Mouse (Mus musculus) liver, embryonic 16.5 days (tissue): ENCODE measurements at regions not wholly inside any gene's neighbourhood (a gene's known extent, or its start where the extent isn't known, plus 50 kb on each side); places are given as distances from the start of the nearest gene placed in this dataset.
A peak's percentile ranks its signal among the peaks of the same experiment; 100 is the strongest.

Experiments
- ATAC-seq: fragments of 200-750 bp; cut with Nextera tagmentation; 2 replicates; pipeline ENCODE4 v1.8.0; 2017; ENCODE audit warnings: low read depth, mild to moderate bottlenecking, moderate number of reproducible peaks, moderate library complexity
- H3K27ac ChIP-seq: fragments of 300-500 bp; sonication (generic); 2 replicates; pipeline ENCODE4 v1.5.1; 2014; ENCODE audit warnings: mild to moderate bottlenecking, low read length
- H3K27me3 ChIP-seq: fragments of 300-500 bp; sonication (generic); 2 replicates; pipeline ENCODE4 v1.6.1; 2014; ENCODE audit warnings: low read depth, low read length, mixed read lengths; ENCODE audit not compliant: control insufficient read depth, insufficient read depth
- H3K36me3 ChIP-seq: fragments of 300-500 bp; sonication (generic); 2 replicates; pipeline ENCODE4 v1.6.1; 2014; ENCODE audit warnings: mild to moderate bottlenecking; ENCODE audit not compliant: control insufficient read depth, insufficient read depth
- H3K4me1 ChIP-seq: fragments of 300-500 bp; sonication (generic); 2 replicates; pipeline ENCODE4 v1.6.1; 2014; ENCODE audit warnings: low read depth, low read length, mixed read lengths; ENCODE audit not compliant: control insufficient read depth
- H3K4me2 ChIP-seq: fragments of 300-500 bp; sonication (generic); 2 replicates; pipeline ENCODE4 v1.6.1; 2014; ENCODE audit warnings: low read depth, low read length, mixed read lengths
- H3K4me3 ChIP-seq: fragments of 300-500 bp; sonication (generic); 2 replicates; pipeline ENCODE4 v1.5.1; 2014; ENCODE audit warnings: low read depth, mild to moderate bottlenecking, low read length
- H3K9ac ChIP-seq: fragments of 300-500 bp; sonication (generic); 2 replicates; pipeline ENCODE4 v1.6.1; 2014; ENCODE audit warnings: low read depth, low read length
- H3K9me3 ChIP-seq: fragments of 300-500 bp; sonication (generic); replicated peaks from 2 replicates; pipeline ENCODE4 v1.6.1; 2016; ENCODE audit warnings: low read length; ENCODE audit not compliant: control insufficient read depth
- WGBS: fragments of 180-500 bp; shearing (Covaris S2); extraction: QIAGEN DNeasy Blood & Tissue Kit; methylation state at CpG from one replicate; pipeline ENCODE4 v1.1.7; 2014; ENCODE audit not compliant: insufficient replicate concordance; 5-methylcytosine and 5-hydroxymethylcytosine counted together

GRCm38 (mm10) chr11:113049593-113049992, 267.6 kb downstream of the Sox9 start:
- Histone ChIP-seq H3K9me3 (no peaks in the 10 kb centered on the region), H3K4me3 (no peak overlapping the region), H3K27ac (no peak overlapping the region), H3K4me1 (no peaks in the 10 kb centered on the region), H3K4me2 (no peak overlapping the region), H3K36me3 (no peaks in the 10 kb centered on the region), H3K9ac (no peak overlapping the region), H3K27me3 (no peaks in the 10 kb centered on the region)
- WGBS = 57% methylated on average over 8 of the region's 8 CpGs
- ATAC-seq = no peak

GRCm38 (mm10) chr11:113052536-113052935, 270.5 kb downstream of the Sox9 start:
- no peak overlapping the region for H3K4me2 ChIP-seq
- no peak for ATAC-seq
- 57% methylated on average over 11 of the region's 11 CpGs for WGBS
- H3K36me3 ChIP-seq = no peaks in the 10 kb centered on the region
- H3K9me3 ChIP-seq = no peaks in the 10 kb centered on the region
- H3K9ac ChIP-seq = no peak overlapping the region
- no peaks in the 10 kb centered on the region for H3K27me3 ChIP-seq
- peaks cover 4% of the 10 kb centered on the region; the same call in 1 of the 2 replicates for H3K4me1 ChIP-seq
- no peak overlapping the region for H3K4me3 ChIP-seq
- no peak overlapping the region for H3K27ac ChIP-seq

GRCm38 (mm10) chr11:113056042-113056632, 274.1 kb downstream of the Sox9 start:
- ATAC-seq = peak; percentile 60
- H3K4me2 ChIP-seq = no peak overlapping the region

GRCm38 (mm10) chr11:113056824-113057223, 274.8 kb downstream of the Sox9 start:
- H3K9ac ChIP-seq = no peak overlapping the region
- no peaks in the 10 kb centered on the region for H3K27me3 ChIP-seq
- ATAC-seq = no peak
- no peaks in the 10 kb centered on the region for H3K36me3 ChIP-seq
- peaks cover 4% of the 10 kb centered on the region for H3K4me1 ChIP-seq
- no peak overlapping the region for H3K4me2 ChIP-seq
- H3K27ac ChIP-seq = no peak overlapping the region
- WGBS = 28% methylated on average over 5 of the region's 5 CpGs
- H3K4me3 ChIP-seq = no peak overlapping the region
- no peaks in the 10 kb centered on the region for H3K9me3 ChIP-seq

More at GRCm38 (mm10) chr11:113056042-113056632, 274.1 kb downstream of the Sox9 start:
- Histone ChIP-seq H3K4me3 (no peak overlapping the region), H3K4me1 (peaks cover 4% of the 10 kb centered on the region), H3K27me3 (no peaks in the 10 kb centered on the region), H3K9me3 (no peaks in the 10 kb centered on the region), H3K36me3 (no peaks in the 10 kb centered on the region), H3K27ac (no peak overlapping the region), H3K9ac (no peak overlapping the region)
- WGBS = 43% methylated on average over 12 of the region's 12 CpGs

- H3K9ac ChIP-seq = no peak overlapping the region
- no peaks in the 10 kb centered on the region for H3K9me3 ChIP-seq
- no peak overlapping the region for H3K27ac ChIP-seq
- no peak overlapping the region for H3K4me3 ChIP-seq
- H3K4me2 ChIP-seq = no peak overlapping the region
- 57% methylated on average over 4 of the region's 4 CpGs for WGBS
- H3K36me3 ChIP-seq = no peaks in the 10 kb centered on the region
- ATAC-seq = no peak
- no peaks in the 10 kb centered on the region for H3K4me1 ChIP-seq
- no peaks in the 10 kb centered on the region for H3K27me3 ChIP-seq
These were observed 288.3 kb downstream of the Sox9 start for GRCm38 (mm10) chr11:113070365-113070764.

- ATAC-seq = no peak
- H3K27me3 ChIP-seq = no peaks in the 10 kb centered on the region
- H3K4me2 ChIP-seq = no peak overlapping the region
- H3K4me3 ChIP-seq = no peak overlapping the region
- no peaks in the 10 kb centered on the region for H3K36me3 ChIP-seq
- H3K4me1 ChIP-seq = no peaks in the 10 kb centered on the region
- 62% methylated on average over 10 of the region's 10 CpGs for WGBS
- H3K27ac ChIP-seq = no peak overlapping the region
- H3K9me3 ChIP-seq = no peaks in the 10 kb centered on the region
- H3K9ac ChIP-seq = no peak overlapping the region
These were observed 289.9 kb downstream of the Sox9 start for GRCm38 (mm10) chr11:113071942-113072341.

- Histone ChIP-seq H3K36me3 (no peaks in the 10 kb centered on the region), H3K4me1 (no peaks in the 10 kb centered on the region), H3K27ac (no peak overlapping the region), H3K27me3 (no peaks in the 10 kb centered on the region), H3K4me2 (no peak overlapping the region), H3K9ac (no peak overlapping the region), H3K9me3 (no peaks in the 10 kb centered on the region), H3K4me3 (no peak overlapping the region)
- WGBS = 71% methylated on average over 9 of the region's 9 CpGs
- no peak for ATAC-seq
These were observed 292.3 kb downstream of the Sox9 start for GRCm38 (mm10) chr11:113074328-113074727.

GRCm38 (mm10) chr11:113076371-113076770, 294.3 kb downstream of the Sox9 start:
- H3K27ac ChIP-seq = no peak overlapping the region
- H3K27me3 ChIP-seq = no peaks in the 10 kb centered on the region
- no peak overlapping the region for H3K4me2 ChIP-seq
- H3K9ac ChIP-seq = no peak overlapping the region
- no peaks in the 10 kb centered on the region for H3K36me3 ChIP-seq
- no peaks in the 10 kb centered on the region for H3K4me1 ChIP-seq
- WGBS = 73% methylated on average over 4 of the region's 4 CpGs
- no peak for ATAC-seq
- no peak overlapping the region for H3K4me3 ChIP-seq
- no peaks in the 10 kb centered on the region for H3K9me3 ChIP-seq

GRCm38 (mm10) chr11:113080311-113080710, 298.3 kb downstream of the Sox9 start:
- H3K36me3 ChIP-seq = no peaks in the 10 kb centered on the region
- H3K27me3 ChIP-seq = no peaks in the 10 kb centered on the region
- ATAC-seq = no peak
- H3K4me3 ChIP-seq = no peak overlapping the region
- no peak overlapping the region for H3K27ac ChIP-seq
- H3K4me1 ChIP-seq = no peaks in the 10 kb centered on the region
- H3K9ac ChIP-seq = no peak overlapping the region
- H3K4me2 ChIP-seq = no peak overlapping the region
- 56% methylated on average over 2 of the region's 2 CpGs for WGBS
- H3K9me3 ChIP-seq = no peaks in the 10 kb centered on the region
